Mouse (Mus musculus): Measurements from ENCODE around the gene Samd1. TPM values are rescaled to one million over a fixed set of nuclear protein-coding genes. Genes with fewer than 3 reads are reported as not detected.

Gene Samd1
- total and polyA plus RNA-seq, 3 experiments, result 111 to 121 TPM; not detected in 1

DNA sequence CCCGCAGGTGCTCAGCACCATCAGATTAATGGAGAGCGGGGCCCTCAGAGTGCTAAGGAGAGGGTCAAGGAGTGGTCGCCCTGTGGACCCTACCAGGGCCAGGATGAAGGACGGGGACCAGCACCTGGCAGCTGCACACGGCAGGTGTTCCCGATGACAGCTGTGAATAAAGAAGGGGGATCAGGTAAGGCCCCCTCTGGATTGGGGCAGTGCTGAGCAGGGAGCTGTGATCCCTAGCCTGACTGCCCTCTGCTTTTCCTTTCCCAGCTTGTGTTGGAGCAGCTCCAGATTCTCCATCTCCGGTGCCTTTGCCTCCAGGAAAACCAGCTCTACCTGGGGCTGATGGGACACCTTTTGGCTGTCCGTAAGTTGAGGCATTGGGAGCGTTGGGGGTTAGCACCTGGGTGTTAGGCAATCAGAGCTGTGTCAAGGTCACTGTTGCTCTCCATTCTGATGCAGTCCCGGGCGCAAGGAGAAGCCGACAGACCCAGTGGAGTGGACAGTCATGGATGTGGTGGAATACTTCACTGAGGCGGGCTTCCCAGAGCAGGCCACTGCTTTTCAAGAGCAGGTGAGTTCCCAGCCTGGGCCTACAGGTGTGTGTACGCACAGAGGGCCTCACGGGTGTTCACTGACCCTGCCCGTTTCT lies 1.7 kb downstream of the Samd1 start:
- TF ChIP-seq ZMIZ1 (IDR thresholded peaks at IDR 0.05; ENCODE audit: low read depth, low read length) (no peak), GABPA (IDR thresholded peaks at IDR 0.05; ENCODE audit: low read depth, low read length) (no peak), CHD2 (IDR thresholded peaks at IDR 0.05; ENCODE audit: low read length) (no peak), SIN3A (IDR thresholded peaks at IDR 0.05; ENCODE audit: low read length) (no peak), MYB (IDR thresholded peaks at IDR 0.05; ENCODE audit: low read depth, low read length) (no peak), MEF2A (IDR thresholded peaks at IDR 0.05; ENCODE audit: extremely low read depth, insufficient replicate concordance, low read depth, low read length, poor library complexity, severe bottlenecking) (no peak)
- Histone ChIP-seq H3K4me1 (ENCODE audit: control insufficient read depth in 1 of 2, insufficient read depth in 2 of 2, low read length in 2 of 2) (peaks cover 8 to 26% of the 10 kb centered on the region in 2 experiments), H3K36me3 (ENCODE audit: control insufficient read depth in 1 of 2, insufficient read depth in 2 of 2, low read length in 2 of 2) (peaks cover 3 to 19% of the 10 kb centered on the region in 2 experiments; a peak in 2 of 4 replicates), H3K79me2 (ENCODE audit: control insufficient read depth, insufficient read depth, low read length, poor library complexity) (peaks cover 20% of the 10 kb centered on the region), H3K27ac (ENCODE audit: control insufficient read depth, low read depth, low read length) (no peak overlapping the region), H3K27me3 (ENCODE audit: control insufficient read depth in 1 of 2, insufficient read depth in 2 of 2, low read length in 2 of 2) (no peaks in the 10 kb centered on the region), H3K9me3 (replicated peaks; ENCODE audit: insufficient read depth, low read length) (no peaks in the 10 kb centered on the region), H3K9ac (ENCODE audit: control insufficient read depth, low read depth, low read length, poor library complexity, severe bottlenecking) (peak overlapping the region; percentile 75), H3K4me3 (ENCODE audit: control insufficient read depth in 1 of 2, insufficient read depth in 1 of 2, low read depth in 2 of 2, low read length in 2 of 2) (peak overlapping the region; percentile 73 to 80)
- DNase-seq (ENCODE audit: low read depth, low spot score), result no peak

DNA sequence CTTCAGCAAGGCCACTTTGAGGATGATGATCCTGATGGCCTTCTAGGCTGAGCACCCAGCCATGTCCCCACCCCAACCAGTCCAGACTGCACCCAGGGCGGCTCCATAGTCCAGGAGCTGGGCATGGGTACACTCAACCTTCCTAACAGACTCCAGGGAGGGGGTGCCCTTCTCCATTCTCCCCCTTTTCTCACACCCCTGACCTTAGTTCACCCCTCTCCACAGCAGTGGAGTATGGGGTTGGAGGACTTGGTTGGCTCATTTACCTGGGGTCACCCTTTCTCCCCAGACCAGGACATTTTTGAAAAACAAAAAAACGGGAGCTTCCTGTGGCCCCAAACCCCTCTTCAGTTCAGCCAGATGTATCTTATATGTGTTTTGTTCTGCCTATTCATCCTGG lies 2.4 kb downstream of the Samd1 start:
- no peak for DNase-seq (ENCODE audit: low read depth, low spot score)
- H3K9ac ChIP-seq (ENCODE audit: control insufficient read depth, low read depth, low read length, poor library complexity, severe bottlenecking), result peak overlapping the region; percentile 4; the same call in 1 of the 2 replicates
- H3K4me3 ChIP-seq (ENCODE audit: control insufficient read depth in 1 of 2, insufficient read depth in 1 of 2, low read depth in 2 of 2, low read length in 2 of 2), result no peak overlapping the region
- peaks cover 3 to 21% of the 10 kb centered on the region in 2 experiments; a peak in 2 of 4 replicates for H3K36me3 ChIP-seq (ENCODE audit: control insufficient read depth in 1 of 2, insufficient read depth in 2 of 2, low read length in 2 of 2)
- no peaks in the 10 kb centered on the region for H3K27me3 ChIP-seq (ENCODE audit: control insufficient read depth in 1 of 2, insufficient read depth in 2 of 2, low read length in 2 of 2)
- TF ChIP-seq MAZ (IDR thresholded peaks at IDR 0.05; ENCODE audit: low read depth, low read length) (no peak), RCOR1 (IDR thresholded peaks at IDR 0.05; ENCODE audit: low read depth, low read length) (no peak), SIN3A (IDR thresholded peaks at IDR 0.05; ENCODE audit: low read length) (no peak), KAT2A (conservative IDR thresholded peaks at IDR 0.05; ENCODE audit: low read depth, low read length) (no peak), EP300 (IDR thresholded peaks at IDR 0.05; ENCODE audit: low read depth in 1 of 2, low read length in 2 of 2) (no peak), MEF2A (IDR thresholded peaks at IDR 0.05; ENCODE audit: extremely low read depth, insufficient replicate concordance, low read depth, low read length, poor library complexity, severe bottlenecking) (no peak), POLR2AphosphoS5 (IDR thresholded peaks at IDR 0.05; ENCODE audit: borderline replicate concordance, low read depth, low read length) (no peak), GABPA (IDR thresholded peaks at IDR 0.05; ENCODE audit: low read depth, low read length) (no peak), MAX (IDR thresholded peaks at IDR 0.05; ENCODE audit: low read length) (no peak), POLR2A (IDR thresholded peaks at IDR 0.05; ENCODE audit: control insufficient read depth in 1 of 2, insufficient read depth in 1 of 2, low read depth in 1 of 2, low read length in 2 of 2, poor library complexity in 1 of 2) (no peak)
- no peaks in the 10 kb centered on the region for H3K9me3 ChIP-seq (replicated peaks; ENCODE audit: insufficient read depth, low read length)
- H3K27ac ChIP-seq (ENCODE audit: control insufficient read depth, low read depth, low read length), result no peak overlapping the region
- peaks cover 8 to 29% of the 10 kb centered on the region in 2 experiments; a peak in 3 of 4 replicates for H3K4me1 ChIP-seq (ENCODE audit: control insufficient read depth in 1 of 2, insufficient read depth in 2 of 2, low read length in 2 of 2)
- peaks cover 20% of the 10 kb centered on the region for H3K79me2 ChIP-seq (ENCODE audit: control insufficient read depth, insufficient read depth, low read length, poor library complexity)

Data from MEL (cell line).